Mouse (Mus musculus): ENCODE data around the gene Rgs7.

GRCm38 (mm10) chr1:175124416-175124815 lies 367.9 kb downstream of the Rgs7 start:
- no peak for TF ChIP-seq CTCF (IDR thresholded peaks at IDR 0.05; ENCODE audit: control insufficient read depth, insufficient read depth, insufficient read length)
- TF ChIP-seq MYOD1 (IDR thresholded peaks at IDR 0.05; ENCODE audit: control insufficient read depth, insufficient read length, low read depth), result no peak
- TF ChIP-seq USF1 (IDR thresholded peaks at IDR 0.05; ENCODE audit: low read depth), result no peak
- no peak for TF ChIP-seq MYOG (IDR thresholded peaks at IDR 0.05; ENCODE audit: control insufficient read depth, extremely low read depth, insufficient read length)
- no peak for TF ChIP-seq FOSL1 (IDR thresholded peaks at IDR 0.05; ENCODE audit: insufficient read depth, low read length, poor library complexity, severe bottlenecking)
- no peak for TF ChIP-seq MAX (IDR thresholded peaks at IDR 0.05)

Measured in C2C12 (cell line).